Mouse (Mus musculus): ENCODE data around the gene Zdhhc11.

- no peak for TF ChIP-seq CTCF (IDR thresholded peaks at IDR 0.05)
- no peak for TF ChIP-seq POLR2A (IDR thresholded peaks at IDR 0.05; ENCODE audit: insufficient read depth, low read depth, low read length)
- TF ChIP-seq EP300 (IDR thresholded peaks at IDR 0.05; ENCODE audit: insufficient read depth, low read depth, low read length): no peak
Measured at GRCm38 (mm10) chr13:74034756-74035155, 71.1 kb downstream of the Zdhhc11 start.
